Mouse (Mus musculus) kidney, postnatal 4 days (tissue): ENCODE data around the gene Dnajc3.

ENCODE experiments used
- DNase-seq, 2 experiments: peaks; one replicate each; pipeline ENCODE4 v3.0.0; 2021; ENCODE audit warnings: mixed read lengths in 2 of 2

Gene Dnajc3

DNA sequence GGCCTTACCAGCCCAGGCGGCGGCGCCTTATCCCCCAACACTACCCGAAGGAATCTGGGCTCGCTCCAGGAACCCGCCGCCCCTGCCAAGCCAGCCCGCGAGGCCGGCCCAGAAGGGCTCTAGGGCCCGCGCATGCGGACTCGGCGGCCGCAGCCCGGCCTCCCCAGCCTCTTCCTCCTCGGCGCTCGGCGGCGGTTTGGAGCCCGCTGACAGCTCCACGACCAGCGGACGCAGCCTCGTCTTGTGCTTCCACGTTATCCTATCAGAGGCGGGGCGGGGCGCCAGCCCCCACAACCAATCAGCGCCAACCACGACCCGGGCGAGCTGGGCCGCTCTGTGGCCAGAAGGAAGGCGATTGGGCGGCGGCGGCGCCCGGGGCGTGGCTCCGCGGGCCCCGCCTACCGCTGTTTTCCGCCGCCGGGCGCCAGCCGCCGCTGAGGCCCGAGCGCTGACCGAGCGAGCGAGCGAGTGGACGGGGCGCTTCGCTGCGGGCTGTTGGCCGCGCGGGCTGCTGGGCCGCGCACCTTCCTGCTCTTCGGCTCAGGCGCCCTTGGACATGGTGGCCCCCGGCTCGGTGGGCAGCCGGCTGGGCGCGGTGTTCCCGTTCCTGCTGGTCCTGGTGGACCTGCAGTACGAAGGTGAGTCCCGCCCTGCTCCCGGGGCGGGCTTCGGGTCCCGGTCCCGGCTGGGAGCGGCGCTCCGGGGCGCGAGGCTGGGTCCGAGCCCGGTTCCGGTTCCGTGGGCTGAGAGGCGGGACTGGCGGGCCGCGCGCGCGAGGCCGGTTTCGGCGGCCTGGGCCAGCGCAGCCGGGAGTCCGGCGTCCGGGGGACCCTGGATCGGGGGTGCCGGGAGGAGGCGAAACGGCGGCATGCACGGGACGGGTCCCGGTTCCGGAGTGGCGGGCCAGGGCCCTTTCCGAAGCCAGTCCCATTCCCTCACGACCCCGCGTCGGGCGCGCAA lies at the start of gene Dnajc3:
Dnajc3 (plus strand) TSS at position 444 of the 960 bp plus-strand sequence.
- DNase-seq, result peak; percentile 99 to 100

DNA sequence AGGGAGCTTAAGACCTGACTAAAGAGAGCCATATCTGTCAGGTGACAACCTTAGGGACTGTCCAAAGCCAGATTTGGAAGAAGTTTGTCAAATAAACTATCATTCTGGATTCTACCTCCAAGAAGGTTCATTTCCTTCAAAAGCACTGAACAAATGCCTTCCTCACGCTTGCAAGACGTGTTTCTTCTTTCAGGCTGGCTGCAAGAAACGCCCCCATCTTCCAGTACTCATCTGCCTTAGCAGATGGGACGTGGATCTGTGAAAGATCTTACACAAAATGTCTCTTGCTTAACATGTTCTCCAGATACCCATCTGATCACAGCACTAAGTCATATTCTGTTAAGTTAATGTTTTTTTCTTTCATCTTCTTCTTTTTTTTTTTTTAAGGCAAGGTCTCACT lies 47.7 kb upstream of the Dnajc3 start:
- DNase-seq, result no peak

DNA sequence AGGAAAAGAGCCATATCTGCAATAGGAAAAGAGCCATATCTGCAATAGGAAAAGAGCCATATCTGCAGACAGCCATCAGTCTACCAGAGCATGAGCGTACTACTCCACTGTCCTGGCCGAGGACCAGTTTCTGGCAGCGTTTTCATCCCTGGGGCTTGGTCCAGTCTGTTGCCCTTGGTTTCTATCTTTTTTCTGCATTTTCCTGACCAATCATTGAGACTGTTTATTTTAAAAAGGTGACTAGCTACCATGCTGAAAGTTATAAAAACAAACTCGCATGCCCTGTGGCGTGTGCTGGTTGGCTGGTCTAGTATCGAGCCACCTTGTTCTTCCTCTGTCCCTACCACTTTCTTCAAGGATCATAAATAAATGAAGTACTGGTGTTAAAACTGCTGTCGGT lies 42.5 kb upstream of the Dnajc3 start:
- DNase-seq, result no peak

DNA sequence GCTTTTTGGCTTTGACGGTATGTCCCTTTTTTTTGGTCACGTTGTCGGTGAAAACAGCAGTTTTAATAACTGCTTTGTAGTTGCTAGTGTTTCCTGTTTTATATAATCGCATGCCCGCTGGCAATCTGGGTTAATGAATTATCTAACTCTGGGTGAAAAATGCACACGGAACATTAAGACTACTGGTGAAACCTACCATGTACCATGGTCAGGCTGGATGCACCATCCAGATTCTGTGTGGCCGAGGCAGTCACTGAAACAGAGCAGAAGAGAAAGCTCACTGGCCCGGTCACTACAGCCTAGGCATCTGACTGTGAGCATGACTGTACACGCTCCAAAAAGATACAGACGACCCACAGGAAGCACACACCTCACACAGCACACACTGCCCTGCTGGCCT lies 42.1 kb upstream of the Dnajc3 start:
- DNase-seq, result peak; percentile 24 to 47

DNA sequence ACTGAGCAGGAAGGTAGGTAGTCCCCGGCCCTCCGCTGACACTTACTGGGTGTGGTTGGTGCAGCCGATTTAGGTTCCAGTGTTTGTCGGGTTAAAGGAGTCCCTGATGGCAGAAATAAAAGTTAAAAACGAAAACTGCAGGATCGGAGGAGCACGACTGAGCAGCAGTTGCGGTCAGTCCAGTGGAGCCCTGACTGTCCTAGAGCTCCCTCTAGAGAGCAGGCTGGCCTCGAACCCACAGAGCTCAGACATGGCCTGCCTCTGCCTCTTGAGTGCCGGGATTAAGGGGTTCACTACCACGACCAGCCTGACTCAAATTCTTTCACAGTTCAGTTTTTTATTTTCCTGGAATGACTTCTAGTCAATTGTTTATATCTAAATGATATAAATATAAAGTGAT lies 37.8 kb upstream of the Dnajc3 start:
- DNase-seq, result no peak

DNA sequence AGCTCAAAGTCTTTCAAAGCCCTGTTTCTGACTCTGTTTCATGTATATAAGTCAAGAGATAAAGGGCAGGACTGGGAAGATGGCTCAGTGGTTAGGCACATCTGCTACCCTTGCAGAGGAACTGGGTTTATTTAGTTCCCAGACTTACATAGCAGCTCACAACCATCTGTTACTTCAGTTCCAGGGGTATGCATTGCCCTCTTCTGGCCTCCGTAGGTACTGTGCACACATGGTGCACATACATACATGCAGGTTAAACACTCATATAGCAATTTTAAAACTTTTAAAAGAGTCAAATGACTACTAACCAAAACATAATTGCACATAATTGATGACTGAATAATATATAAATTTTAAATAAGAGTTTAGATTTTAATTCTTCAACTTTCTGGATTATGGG lies 36.9 kb upstream of the Dnajc3 start:
- no peak for DNase-seq

DNA sequence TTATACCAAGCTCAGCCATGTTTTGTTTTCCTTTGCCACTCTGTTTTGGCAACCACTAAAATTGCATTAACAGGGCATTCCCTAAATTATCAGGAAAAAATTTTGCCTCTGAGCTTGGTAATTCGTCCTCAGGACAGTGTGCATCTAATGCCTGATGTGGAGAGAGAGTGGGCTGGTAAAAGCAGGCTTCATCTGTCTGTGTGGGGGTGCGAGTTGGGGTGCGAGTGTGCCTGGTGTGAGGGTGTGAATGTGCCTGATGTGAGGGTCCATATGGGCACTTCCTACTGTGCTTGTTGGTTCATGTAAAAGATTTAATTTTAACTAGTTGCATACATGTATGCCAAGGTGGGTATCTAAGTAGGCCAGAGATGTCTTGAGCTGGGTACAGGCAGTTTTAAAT lies 34.4 kb upstream of the Dnajc3 start:
- no peak for DNase-seq

DNA sequence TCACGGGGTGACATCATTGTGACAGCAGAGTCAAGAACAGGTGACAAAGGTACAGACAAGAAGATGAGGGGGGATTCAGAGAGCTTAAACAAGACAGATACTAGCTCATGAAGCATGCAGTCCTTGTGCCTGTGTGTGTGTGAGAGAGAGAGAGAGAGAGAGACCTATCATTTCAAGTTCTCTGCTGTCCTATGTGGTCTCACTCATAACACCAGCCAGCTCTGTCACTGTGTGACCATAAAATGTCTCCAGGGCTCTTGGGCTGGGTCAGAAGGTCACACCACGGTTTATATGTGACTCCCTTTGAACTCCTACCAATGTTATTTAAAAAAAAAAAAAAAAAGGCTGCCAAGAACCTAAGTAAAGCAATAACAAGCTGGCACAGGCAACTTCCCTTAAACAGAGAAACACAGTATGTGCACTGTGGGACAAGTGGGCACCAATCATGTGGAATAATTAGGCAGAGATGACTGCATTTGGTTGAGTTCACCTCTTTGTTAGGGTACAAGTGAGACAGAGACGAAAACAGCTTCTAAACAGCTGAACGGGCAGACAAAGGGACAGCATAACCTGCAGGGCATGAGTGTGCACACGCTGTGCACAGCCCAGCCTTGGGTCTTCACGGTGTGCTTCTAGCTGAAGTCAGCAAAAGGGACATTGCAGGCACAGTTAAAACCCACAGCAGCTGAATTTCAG lies 33.8 kb upstream of the Dnajc3 start:
- no peak for DNase-seq

DNA sequence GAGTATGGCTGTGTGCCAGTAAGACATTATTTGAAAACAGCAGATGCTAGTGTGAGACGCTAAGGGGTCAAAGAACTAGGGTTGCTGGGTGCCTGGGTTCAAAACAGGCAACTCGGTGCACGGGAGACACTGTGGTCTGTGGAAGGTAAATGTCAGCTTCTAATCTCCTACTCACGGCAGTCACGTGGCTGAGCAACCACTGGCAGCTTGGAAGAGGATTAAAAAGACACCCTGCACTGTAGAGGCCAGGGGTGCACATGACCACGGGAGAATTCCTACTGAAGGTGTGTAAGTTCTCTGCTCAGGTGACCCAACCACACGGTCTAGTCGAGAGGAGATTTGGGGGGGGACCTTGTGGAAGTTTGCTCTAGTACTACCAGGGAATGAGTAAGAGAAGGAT lies 30.2 kb upstream of the Dnajc3 start:
- no peak for DNase-seq

DNA sequence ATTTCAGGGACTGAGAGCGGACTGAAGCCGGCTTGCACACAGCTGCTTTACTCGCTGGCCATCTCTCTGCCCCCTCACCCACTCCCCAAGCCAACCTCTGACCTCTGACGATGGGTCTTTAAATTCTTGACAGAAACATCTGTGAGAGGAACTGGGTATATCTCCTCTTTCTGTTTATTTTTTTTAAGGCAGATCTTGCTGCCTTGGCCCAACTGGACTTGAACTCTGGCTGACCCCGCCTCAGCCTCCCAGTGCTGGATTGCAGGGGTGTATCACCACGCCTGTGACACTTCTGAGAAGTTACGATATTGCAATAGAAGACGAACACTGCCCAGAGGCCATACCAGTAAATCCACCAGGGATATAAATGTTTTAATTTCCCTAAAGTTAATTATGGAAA lies 27.9 kb upstream of the Dnajc3 start:
- DNase-seq, result peak; percentile 39 to 54

DNA sequence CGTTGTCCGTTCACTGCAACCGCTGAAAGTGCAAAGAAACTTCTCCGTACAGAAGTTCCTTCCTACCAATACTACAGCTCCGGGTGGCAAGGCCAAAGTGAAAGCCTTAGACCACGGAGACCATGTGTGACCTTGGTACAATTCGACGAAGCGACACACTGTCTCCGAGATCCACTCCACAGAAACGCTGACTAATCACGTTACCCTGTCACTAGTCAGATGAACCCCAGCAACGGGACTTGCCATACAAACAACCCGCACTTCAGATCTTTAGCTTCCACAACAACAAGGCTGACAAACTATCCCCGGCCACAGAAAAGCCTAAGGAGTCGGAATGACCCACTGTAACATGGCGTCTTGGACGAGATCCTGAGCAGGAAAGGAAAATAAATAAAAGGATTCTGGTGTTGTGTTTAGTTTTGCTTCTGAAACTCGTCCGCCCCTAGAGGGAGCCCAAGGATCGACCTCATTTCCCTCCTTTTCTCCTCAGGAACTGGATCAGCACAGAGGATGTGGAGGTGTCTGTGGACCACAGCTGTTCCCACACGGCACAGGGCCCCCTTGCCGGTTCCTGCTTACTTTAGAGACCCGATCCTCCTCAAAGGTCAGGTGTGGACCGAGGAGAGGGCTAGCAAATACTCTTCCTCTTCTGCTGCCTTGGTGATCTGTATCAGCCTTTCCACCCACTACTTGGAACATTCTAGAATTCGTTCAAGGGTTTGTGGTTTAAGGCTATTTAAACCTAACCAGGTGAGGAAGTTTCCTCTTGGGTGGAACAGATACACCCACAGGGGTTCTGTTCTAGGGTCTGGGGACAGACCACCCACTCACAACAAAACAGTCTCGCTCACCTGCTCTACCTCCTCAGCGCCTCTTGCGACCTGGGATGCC lies 27.2 kb upstream of the Dnajc3 start:
- peak; percentile 84 to 87 for DNase-seq

DNA sequence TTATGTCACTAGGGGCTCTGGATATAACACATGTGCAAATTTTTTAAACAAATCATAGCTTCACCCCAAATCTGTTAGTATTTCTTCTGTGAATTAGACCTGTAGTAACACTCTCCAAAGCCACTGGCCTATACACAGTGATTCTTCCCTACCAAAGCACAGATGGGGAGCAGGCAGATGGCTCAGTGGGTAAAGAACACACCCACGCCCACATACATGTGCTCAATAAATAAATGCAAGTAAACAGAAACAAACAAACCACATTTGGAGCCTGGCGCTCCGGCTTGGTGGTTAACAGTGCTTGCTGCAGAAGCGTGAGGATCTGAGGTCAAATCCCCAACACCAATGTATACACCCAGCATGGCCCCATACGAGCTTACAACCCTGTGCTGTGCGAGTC lies 26.3 kb upstream of the Dnajc3 start:
- no peak for DNase-seq

DNA sequence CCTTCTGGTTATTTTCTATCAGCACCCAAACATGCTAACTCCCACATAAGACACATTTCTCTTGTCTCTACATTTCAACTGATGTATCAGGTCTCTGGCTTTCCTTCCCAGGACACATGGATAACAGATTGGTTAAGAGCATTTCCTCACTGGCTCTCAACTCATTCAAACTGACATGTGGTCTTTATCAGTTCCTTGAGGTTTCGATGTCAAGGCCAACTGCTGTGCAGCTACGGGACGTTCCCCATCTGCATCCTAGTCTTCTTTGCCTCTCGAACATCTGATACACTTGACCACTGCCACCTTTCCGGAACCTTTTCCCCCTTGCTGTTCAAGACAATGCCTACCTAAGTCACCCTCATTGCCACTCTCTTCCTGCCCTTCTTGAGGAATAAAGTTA lies 24.1 kb upstream of the Dnajc3 start:
- no peak for DNase-seq

DNA sequence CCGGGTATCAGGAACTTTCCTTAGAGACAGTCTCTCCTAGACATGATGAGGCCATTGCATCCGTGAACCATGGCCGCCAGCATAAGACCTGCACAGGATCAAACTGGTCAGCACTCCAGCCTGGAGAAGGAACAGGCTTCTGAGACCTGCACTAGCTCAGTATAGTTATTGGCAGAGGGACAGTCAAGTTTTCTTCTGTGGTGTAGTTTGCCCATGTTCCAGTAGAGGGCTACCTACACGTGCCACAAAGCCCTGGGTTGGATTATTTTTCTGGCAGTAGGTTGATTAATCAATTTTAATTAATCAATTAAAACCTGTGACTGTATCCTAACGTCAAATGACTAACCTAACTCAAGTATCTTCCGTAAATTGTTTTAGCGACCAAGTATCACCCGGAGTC lies 18.8 kb upstream of the Dnajc3 start:
- DNase-seq, result peak in 1 of 2 experiments; percentile 17

DNA sequence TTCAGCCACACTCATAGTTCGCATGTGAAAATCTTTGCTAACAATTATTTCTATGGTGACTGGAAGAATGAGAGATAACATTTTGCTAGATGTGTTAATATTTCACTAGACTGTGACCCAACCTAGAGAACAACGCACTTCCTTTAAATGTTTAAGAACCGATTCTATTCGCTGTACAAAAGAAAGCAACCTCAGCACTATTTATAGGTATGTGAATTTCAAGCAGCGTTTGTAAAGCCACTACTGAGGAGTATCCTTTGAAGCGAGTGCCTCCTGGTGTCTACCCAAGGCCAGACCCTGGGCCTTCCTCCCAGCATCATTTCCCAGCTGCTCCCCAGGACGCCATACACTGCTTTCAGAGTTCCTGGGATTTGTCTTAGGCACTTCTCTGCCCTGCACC lies 17.1 kb upstream of the Dnajc3 start:
- no peak for DNase-seq

DNA sequence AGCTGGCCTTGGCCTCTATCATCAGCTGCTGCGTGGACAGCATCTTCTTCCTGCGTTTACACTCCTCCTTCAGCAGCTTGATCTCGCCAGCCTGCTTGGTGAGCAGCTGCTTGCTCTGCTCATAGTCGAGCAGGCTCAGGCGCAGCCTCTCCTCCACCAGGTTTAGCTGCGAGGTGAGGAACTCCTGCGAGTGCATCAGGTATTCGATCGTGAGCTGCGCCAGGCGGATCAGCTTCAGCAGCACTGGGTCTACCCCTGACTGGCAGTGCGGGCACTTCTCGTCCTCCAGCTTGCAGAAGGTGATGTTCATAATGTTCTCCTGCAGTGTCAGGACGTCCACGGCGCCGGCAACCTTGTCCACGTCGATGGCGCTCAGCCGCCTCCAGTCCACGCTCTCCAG lies 15.5 kb upstream of the Dnajc3 start:
- DNase-seq, result peak in 1 of 2 experiments; percentile 21

DNA sequence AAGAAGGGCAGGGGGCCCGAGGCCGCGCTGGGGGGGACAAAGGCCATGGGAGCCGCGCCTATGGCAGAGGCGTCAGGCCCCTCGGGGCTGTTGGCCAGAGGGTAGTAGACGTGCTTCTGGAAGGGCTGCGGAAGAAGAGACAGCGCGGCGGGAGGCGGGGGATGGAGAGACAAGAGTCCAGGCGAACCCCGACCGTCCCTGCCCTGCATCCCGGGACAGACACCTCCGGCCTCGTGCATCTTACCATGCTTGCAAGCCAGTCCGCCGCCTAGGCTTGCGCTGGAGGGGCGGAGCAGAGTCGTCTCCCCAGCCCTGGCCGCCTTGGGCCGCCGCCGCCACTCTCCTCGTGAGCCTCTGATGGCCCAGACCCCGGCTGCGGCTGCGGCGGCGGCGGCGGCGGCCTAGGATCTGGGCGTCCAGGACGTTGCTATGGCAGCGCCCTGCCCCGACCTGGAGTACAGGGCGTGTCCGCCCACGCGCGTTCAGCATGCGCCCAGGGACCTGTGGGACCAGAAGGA lies 15.1 kb upstream of the Dnajc3 start:
- DNase-seq, result peak; percentile 62 to 73

DNA sequence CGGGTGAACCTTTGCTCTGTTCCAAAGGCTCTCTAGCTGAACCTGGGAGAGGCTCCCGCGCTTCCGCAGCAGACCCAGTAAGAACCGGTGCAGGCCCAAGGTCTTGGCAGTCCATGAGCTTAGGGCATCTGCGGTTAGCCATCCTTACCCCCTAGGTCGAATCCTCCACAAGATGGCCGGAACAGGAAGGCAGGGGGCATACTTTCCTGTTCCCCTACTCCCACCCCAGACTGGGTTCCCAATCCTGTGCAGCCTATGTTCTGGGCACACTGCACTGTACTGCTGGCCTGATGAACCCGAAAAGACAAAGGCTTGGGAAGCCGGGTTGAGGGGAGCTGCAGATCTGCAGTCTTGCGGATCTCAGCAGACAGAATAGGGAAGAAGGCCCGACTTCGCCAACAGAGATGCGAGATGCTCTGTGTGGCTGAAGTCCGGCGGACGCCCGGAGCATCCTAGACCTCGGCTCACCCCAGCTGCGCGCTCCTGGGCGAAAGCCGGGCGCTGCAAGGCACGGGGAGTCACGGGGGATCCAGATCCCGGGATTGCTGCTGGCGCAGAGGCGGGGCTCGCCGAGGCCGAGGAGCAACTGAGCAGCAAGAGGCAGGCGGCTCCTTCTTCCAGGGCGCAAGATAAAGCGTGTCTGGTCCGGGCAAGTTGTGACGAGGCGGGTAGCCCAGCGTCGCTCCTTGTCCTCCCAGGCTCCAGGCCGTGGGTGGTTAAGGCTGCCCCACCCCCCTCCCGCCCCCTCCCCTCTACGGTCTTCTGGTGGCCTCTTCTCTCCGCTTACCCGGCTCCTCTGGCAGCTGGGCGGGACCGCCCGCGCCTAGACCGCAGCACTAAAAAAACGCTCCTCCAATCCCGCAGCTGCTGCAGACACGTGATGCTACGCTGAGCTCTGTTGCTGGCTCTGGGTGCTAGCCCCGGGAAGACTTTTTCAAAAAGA lies 12.8 kb upstream of the Dnajc3 start, which contains the start of gene Dzip1:
Dzip1 (minus strand) TSS at position 788 of the 943 bp plus-strand sequence.
- DNase-seq, result peak; percentile 74 to 84

DNA sequence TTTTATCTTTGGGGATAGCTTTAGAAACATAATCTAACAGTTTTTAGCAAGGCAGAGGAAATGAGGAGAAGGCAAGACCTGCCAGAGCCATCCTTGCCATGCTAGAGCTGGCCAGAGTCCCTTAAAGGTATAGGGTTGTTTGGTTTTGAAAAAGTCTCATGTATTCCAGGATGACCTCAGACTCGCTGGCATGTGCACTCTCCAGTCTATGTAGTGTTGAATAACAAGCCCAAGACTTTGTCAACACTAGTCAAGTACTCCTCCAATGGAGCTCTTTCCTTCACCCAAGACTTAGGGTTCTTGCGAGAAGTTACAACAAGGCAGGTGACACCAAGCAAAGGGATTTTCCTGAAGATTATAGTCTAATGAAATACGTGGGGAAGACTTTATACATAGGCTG lies 9.2 kb upstream of the Dnajc3 start:
- DNase-seq, result no peak

DNA sequence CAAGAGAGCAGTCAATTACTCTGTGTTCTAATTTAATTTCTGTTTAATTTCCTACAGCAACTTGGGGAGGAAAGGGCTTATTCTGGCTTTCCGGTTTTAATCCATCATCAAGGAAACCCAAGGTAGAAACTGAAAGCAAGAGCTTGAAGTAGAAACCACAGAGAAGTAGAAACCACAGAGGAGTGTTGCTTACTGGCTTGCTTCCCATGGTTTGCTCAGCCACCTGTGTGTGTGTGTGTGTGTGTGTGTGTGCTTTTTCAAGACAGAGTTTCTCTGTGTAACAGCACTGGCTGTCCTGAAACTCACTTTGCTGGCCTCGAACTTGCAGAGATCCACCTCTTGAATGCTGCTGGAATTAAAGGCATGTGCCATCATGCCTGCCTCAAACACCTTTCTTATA lies 8.0 kb upstream of the Dnajc3 start:
- no peak for DNase-seq

DNA sequence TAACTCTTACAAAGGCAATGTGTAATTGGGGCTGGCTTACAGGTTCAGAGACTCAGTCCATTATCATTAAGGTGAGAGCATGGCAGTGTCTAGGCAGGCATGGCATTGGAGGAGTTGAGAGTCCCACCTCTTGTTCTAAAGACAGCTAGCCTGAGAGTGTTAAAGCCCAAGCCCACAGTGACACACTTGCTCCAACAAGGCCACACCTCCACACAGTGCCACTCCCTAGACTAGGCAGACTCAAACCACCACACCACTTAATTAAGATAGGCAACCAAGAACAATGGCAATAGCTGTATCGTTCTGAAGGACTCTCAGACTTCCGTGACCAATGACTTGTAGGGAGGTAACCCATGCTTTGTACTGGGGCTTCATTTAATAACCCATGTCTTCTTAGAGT lies 7.0 kb upstream of the Dnajc3 start:
- DNase-seq, result no peak

DNA sequence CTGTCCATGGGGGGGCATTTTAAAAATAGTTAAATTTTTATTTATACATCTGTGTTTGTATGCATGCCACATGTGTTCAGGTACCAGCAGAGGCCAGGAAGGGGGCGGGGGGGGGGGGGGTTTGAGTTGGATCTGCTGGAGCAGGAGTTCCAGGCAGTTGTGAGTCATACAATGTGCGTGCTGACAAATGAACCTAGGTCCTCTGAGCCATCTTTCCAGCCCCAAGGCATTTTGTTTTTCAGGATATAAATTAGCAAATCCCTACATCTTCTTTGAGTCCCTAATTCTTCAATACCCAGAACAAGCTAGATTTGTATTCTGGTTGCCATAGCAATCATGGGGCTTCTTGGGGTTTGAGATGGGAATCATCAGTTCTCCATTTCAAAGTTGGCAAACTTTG lies 6.6 kb upstream of the Dnajc3 start:
- no peak for DNase-seq
